Mouse (Mus musculus) liver, adult 2 months (tissue): Measurements from ENCODE around the gene Krt80. TPM values are rescaled to one million over a fixed set of nuclear protein-coding genes. Genes with fewer than 3 reads are reported as not detected.

Source experiments
- DNase-seq: peaks from one replicate; pipeline ENCODE4 v3.0.0-alpha.2; 2011; ENCODE audit warnings: low read depth, low spot score; ENCODE audit errors: extremely low read depth
- H3K27ac ChIP-seq: fragments of 200-500 bp; replicated peaks from 2 replicates; pipeline ENCODE4 v1.5.1; 2012; ENCODE audit warnings: low read depth, mild to moderate bottlenecking, control low read depth, inconsistent platforms, low read length; ENCODE audit not compliant: insufficient read depth
- H3K27me3 ChIP-seq: fragments of 200-500 bp; 2 replicates; pipeline ENCODE4 v1.6.1; 2012; ENCODE audit warnings: mild to moderate bottlenecking, moderate library complexity, low read length, inconsistent platforms; ENCODE audit not compliant: control insufficient read depth, insufficient read depth
- H3K36me3 ChIP-seq: fragments of 200-500 bp; 2 replicates; pipeline ENCODE4 v1.6.1; 2012; ENCODE audit warnings: low read length, inconsistent platforms; ENCODE audit not compliant: control insufficient read depth, insufficient read depth
- H3K4me1 ChIP-seq: fragments of 200-500 bp; 2 replicates; pipeline ENCODE4 v1.6.1; 2011; ENCODE audit warnings: low read length; ENCODE audit not compliant: control insufficient read depth, insufficient read depth
- H3K4me3 ChIP-seq: fragments of 200-500 bp; 2 replicates; pipeline ENCODE4 v1.5.1; 2011; ENCODE audit warnings: low read depth, mild to moderate bottlenecking, control low read depth, low read length, moderate library complexity; ENCODE audit not compliant: insufficient read depth
- H3K79me2 ChIP-seq: fragments of 200-500 bp; 2 replicates; pipeline ENCODE4 v1.6.1; 2012; ENCODE audit warnings: inconsistent platforms, mild to moderate bottlenecking, low read length, moderate library complexity; ENCODE audit not compliant: control insufficient read depth, insufficient read depth
- H3K9ac ChIP-seq: fragments of 200-500 bp; 2 replicates; pipeline ENCODE4 v1.6.1; 2012; ENCODE audit warnings: low read depth, mild to moderate bottlenecking, control low read depth, inconsistent platforms, low read length
- CTCF ChIP-seq: fragments of 200-500 bp; IDR thresholded peaks from 2 replicates; pipeline ENCODE4 v1.5.1; 2011; ENCODE audit warnings: low read depth, low read length, control low read depth
- POLR2A ChIP-seq: fragments of 200-500 bp; IDR thresholded peaks from 2 replicates; pipeline ENCODE4 v1.6.1; 2011; ENCODE audit warnings: low read length, control low read depth; ENCODE audit not compliant: insufficient read depth; ENCODE audit errors: extremely low read depth
- WGBS: fragments of 180-500 bp; shearing (Covaris S2); methylation state at CpG from one replicate; pipeline ENCODE4 v1.1.7; 2018; 5-methylcytosine and 5-hydroxymethylcytosine counted together
- polyA plus RNA-seq: library from polyadenylated mRNA; depleted of rRNA; stranded (reverse); fragments of >200 nt; gene quantifications from 2 replicates; pipeline ENCODE4 v1.2.3, GENCODE M21; 2012
- total RNA-seq: library from RNA; depleted of rRNA; stranded (reverse); fragments of >200 nt; gene quantifications from 2 replicates; pipeline ENCODE4 v1.2.3, GENCODE M21; 2014

The Krt80 gene
- total and polyA plus RNA-seq, 2 experiments, result 0.09 to 0.46 TPM

DNA sequence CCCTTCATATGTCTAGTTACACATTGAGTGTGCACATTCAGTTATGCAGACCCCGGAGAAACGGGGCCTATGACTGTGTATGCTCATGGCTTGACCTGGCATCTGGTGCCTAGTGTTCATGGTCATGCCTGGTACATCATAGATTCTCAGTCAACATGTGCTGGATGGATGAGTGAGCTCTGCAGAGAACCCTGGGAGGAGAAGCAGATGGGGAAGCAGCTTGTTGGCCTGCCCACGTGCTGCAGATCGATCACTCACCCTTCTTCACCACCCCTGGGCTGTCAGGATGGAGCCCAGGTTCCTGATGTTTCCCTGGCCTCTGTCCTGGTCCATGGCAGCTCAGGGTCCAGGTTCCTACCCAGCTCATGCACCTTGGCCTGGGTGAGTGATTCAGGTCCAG, 63.5 kb downstream of the Krt80 start:
- WGBS, result 83% methylated on average over 4 of the region's 4 CpGs
- H3K9ac ChIP-seq, result no peak overlapping the region
- DNase-seq, result no peak
- H3K27me3 ChIP-seq, result no peaks in the 10 kb centered on the region
- H3K79me2 ChIP-seq, result no peaks in the 10 kb centered on the region
- no peak for TF ChIP-seq POLR2A
- TF ChIP-seq CTCF, result no peak
- H3K27ac ChIP-seq, result no peak overlapping the region
- no peak overlapping the region for H3K4me3 ChIP-seq
- no peaks in the 10 kb centered on the region for H3K4me1 ChIP-seq
- H3K36me3 ChIP-seq, result no peaks in the 10 kb centered on the region

DNA sequence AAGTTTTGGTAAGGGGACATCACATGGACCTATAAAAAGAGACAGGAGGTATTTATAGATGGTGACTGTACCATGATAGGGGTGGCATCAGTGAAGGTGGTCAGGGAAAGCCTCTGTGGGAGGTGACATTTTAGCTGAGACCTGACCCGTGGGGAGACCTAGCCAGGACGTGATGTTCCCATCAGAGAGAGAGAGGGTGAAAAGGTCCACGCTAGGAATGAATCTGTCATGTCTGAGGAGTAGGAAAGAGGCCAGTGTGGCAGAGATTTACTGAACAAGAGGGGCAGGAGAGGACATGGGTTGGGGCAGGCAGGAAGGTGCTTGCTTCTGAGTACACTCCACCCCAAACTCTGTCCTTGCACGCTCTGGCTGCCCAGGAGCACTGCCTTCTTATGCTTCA, 66.1 kb downstream of the Krt80 start:
- 84% methylated on average over 4 of the region's 4 CpGs for WGBS
- H3K27me3 ChIP-seq, result no peaks in the 10 kb centered on the region

DNA sequence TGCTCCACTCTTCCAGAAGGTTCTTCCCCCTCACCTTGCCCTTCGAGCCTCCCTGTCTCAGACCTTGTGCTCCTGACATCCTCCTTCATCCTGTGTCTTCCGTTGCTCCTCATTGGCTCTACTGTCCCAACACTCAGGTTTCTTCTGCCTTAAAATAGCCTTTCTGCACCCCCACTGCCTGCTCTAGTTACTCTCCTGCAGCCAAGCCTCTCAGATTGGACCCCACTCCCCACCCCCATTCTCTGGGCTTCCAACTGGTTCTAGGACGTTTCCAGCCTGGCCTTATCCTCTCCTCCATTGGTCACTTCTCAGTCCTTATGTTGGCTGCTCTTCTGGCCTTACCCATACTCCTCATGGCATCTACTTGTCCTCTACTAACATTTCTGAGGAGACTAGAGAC, 67.8 kb downstream of the Krt80 start:
- TF ChIP-seq CTCF (no peak), POLR2A (no peak)

More for the DNA sequence above, 66.1 kb downstream of the Krt80 start:
- Histone ChIP-seq H3K4me1 (no peaks in the 10 kb centered on the region; the same call in 1 of the 2 replicates), H3K36me3 (no peaks in the 10 kb centered on the region), H3K9ac (no peak overlapping the region), H3K4me3 (no peak overlapping the region), H3K27ac (no peak overlapping the region), H3K79me2 (no peaks in the 10 kb centered on the region)
- TF ChIP-seq POLR2A (no peak), CTCF (no peak)
- DNase-seq, result no peak

DNA sequence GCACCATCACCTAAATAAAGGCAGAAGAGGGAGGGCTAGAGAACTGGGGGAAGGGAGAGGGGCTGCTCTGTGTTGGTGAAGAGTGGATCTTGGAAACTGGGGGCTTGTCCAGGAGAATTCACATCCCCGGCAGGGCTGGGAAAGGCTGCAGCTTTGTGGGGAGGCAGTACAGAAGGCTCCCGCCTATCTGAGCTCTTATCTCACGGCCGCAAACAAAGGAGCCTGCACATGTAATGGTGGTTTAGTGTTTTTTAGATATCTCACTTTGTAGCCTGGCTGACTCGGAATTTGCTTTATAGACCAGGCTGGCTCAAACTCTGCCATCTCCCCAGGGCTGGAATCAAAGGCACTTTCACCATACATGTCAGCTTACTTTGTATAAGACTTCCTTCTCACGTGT, 69.8 kb downstream of the Krt80 start:
- WGBS, result 65% methylated on average over 6 of the region's 6 CpGs
- no peak for DNase-seq
- TF ChIP-seq CTCF (no peak), POLR2A (no peak)
- no peaks in the 10 kb centered on the region; the same call in 1 of the 2 replicates for H3K4me1 ChIP-seq
- no peaks in the 10 kb centered on the region for H3K27me3 ChIP-seq
- no peak overlapping the region for H3K4me3 ChIP-seq
- H3K27ac ChIP-seq, result no peak overlapping the region
- H3K79me2 ChIP-seq, result no peaks in the 10 kb centered on the region
- no peak overlapping the region for H3K9ac ChIP-seq
- H3K36me3 ChIP-seq, result no peaks in the 10 kb centered on the region

More for the DNA sequence above, 67.8 kb downstream of the Krt80 start:
- Histone ChIP-seq H3K27me3 (no peaks in the 10 kb centered on the region), H3K4me3 (no peak overlapping the region), H3K27ac (no peak overlapping the region), H3K36me3 (no peaks in the 10 kb centered on the region), H3K79me2 (no peaks in the 10 kb centered on the region), H3K9ac (no peak overlapping the region), H3K4me1 (no peaks in the 10 kb centered on the region; the same call in 1 of the 2 replicates)
- WGBS, result 88% methylated on average over 3 of the region's 3 CpGs
- DNase-seq, result no peak

DNA sequence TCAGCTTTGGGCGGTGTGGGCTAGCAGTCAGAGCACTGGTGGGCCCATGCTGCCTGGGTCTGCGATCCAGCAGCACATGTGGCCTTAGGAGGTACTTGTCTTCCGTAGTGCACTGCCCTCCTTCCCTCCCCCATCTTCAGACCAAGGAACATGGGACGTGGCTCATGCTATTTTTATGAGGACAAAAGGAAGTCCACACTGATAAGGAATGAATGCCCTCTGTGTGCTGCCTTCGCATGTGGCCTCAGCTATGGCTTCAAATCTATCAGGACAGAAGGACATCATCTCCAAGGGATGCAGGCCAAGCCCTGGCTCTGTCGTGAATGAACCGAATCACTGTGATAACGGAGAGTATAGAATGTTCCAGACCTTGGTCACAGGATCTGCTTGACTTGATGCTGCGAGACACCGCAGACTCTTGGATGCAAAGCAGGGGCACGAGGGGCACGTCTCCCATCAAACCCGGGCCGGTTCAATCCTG, 70.4 kb downstream of the Krt80 start:
- TF ChIP-seq CTCF (no peak), POLR2A (no peak)
- H3K4me1 ChIP-seq, result no peaks in the 10 kb centered on the region; the same call in 1 of the 2 replicates
- no peak overlapping the region for H3K4me3 ChIP-seq
- no peaks in the 10 kb centered on the region for H3K27me3 ChIP-seq
- no peaks in the 10 kb centered on the region for H3K79me2 ChIP-seq
- 71% methylated on average over 14 of the region's 14 CpGs for WGBS
- DNase-seq, result no peak
- H3K27ac ChIP-seq, result no peak overlapping the region
- no peaks in the 10 kb centered on the region for H3K36me3 ChIP-seq
- H3K9ac ChIP-seq, result no peak overlapping the region

DNA sequence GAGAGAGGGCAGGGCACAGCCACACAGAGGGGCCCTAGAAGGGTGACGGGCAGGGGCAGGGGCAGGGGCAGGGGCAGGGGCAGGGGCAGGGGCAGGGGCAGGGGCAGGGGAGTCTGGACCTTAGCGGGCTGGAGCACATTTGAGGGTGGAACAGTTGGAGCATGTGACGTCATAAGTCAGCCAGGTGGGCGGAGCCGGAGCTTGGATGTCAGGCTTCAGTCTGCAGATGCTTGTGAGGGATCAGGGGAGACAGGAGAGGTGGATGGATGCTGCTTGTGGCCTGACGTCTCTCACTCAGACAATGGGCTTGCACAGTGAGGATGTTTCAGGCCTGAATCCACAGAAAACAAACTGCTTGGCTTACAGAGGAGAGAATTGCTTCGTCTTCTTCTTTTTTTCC, 71.4 kb downstream of the Krt80 start:
- TF ChIP-seq CTCF (no peak), POLR2A (no peak)
- no peak for DNase-seq
- H3K4me3 ChIP-seq, result no peak overlapping the region
- no peaks in the 10 kb centered on the region for H3K27me3 ChIP-seq
- no peaks in the 10 kb centered on the region; the same call in 1 of the 2 replicates for H3K4me1 ChIP-seq
- H3K79me2 ChIP-seq, result no peaks in the 10 kb centered on the region
- WGBS, result 35% methylated on average over 7 of the region's 7 CpGs
- H3K27ac ChIP-seq, result no peak overlapping the region
- H3K36me3 ChIP-seq, result no peaks in the 10 kb centered on the region
- no peak overlapping the region for H3K9ac ChIP-seq
